Mouse (Mus musculus) MEL (cell line): ENCODE data around the gene Rassf1. TPM values are rescaled to one million over a fixed set of nuclear protein-coding genes. Genes with fewer than 3 reads are reported as not detected.

Source experiments
- DNase-seq: peaks from one replicate; pipeline ENCODE4 v3.0.0; 2011; ENCODE audit warnings: low read depth, low spot score
- H3K27ac ChIP-seq: 2 replicates; pipeline ENCODE4 v1.5.1; 2012; ENCODE audit warnings: low read depth, mild to moderate bottlenecking, control low read depth, low read length, moderate library complexity; ENCODE audit not compliant: control insufficient read depth
- H3K27me3 ChIP-seq, 2 experiments: fragments of 150-350 bp in 1 of 2; sonication (generic) in 1 of 2; 2 replicates each; pipeline ENCODE4 v1.6.1; 2012; ENCODE audit warnings: low read length in 2 of 2, mild to moderate bottlenecking in 2 of 2, improper control_type of control experiment in 1 of 2, moderate library complexity in 1 of 2; ENCODE audit not compliant: insufficient read depth in 2 of 2, control insufficient read depth in 1 of 2
- H3K36me3 ChIP-seq, 2 experiments: 2 replicates each; pipeline ENCODE4 v1.6.1; 2012 to 2014; ENCODE audit warnings: low read length in 2 of 2, improper control_type of control experiment in 1 of 2, inconsistent platforms in 1 of 2, mild to moderate bottlenecking in 1 of 2; ENCODE audit not compliant: insufficient read depth in 2 of 2, control insufficient read depth in 1 of 2
- H3K4me1 ChIP-seq, 2 experiments: fragments of 150-350 bp in 1 of 2; sonication (generic) in 1 of 2; 2 replicates each; pipeline ENCODE4 v1.6.1; 2012; ENCODE audit warnings: low read length in 2 of 2, improper control_type of control experiment in 1 of 2, mild to moderate bottlenecking in 1 of 2; ENCODE audit not compliant: insufficient read depth in 2 of 2, control insufficient read depth in 1 of 2
- H3K4me3 ChIP-seq, 2 experiments: fragments of 150-350 bp in 1 of 2; sonication (generic) in 1 of 2; 2 replicates each; pipeline ENCODE4 v1.5.1; 2012; ENCODE audit warnings: low read depth in 2 of 2, low read length in 2 of 2, mild to moderate bottlenecking in 2 of 2, moderate library complexity in 2 of 2, control low read depth in 1 of 2, improper control_type of control experiment in 1 of 2; ENCODE audit not compliant: control insufficient read depth in 1 of 2, insufficient read depth in 1 of 2
- H3K79me2 ChIP-seq: 2 replicates; pipeline ENCODE4 v1.6.1; 2012; ENCODE audit warnings: mild to moderate bottlenecking, low read length, moderate library complexity; ENCODE audit not compliant: control insufficient read depth, poor library complexity, insufficient read depth
- H3K9ac ChIP-seq: 2 replicates; pipeline ENCODE4 v1.6.1; 2012; ENCODE audit warnings: low read depth, mild to moderate bottlenecking, control low read depth, low read length, moderate library complexity; ENCODE audit not compliant: control insufficient read depth, poor library complexity, severe bottlenecking
- H3K9me3 ChIP-seq: fragments of 150-350 bp; sonication (generic); replicated peaks from 2 replicates; pipeline ENCODE4 v1.6.1; 2012; ENCODE audit warnings: mild to moderate bottlenecking, low read length, improper control_type of control experiment, moderate library complexity; ENCODE audit not compliant: insufficient read depth
- BHLHE40 ChIP-seq: IDR thresholded peaks from 2 replicates; pipeline ENCODE4 v1.6.1; 2012; ENCODE audit warnings: low read depth, mild to moderate bottlenecking, inconsistent platforms, low read length, improper control_type of control experiment, borderline replicate concordance
- CHD1 ChIP-seq: IDR thresholded peaks from 2 replicates; pipeline ENCODE4 v1.6.1; 2012; ENCODE audit warnings: low read depth, mild to moderate bottlenecking, inconsistent platforms, low read length, improper control_type of control experiment
- CHD2 ChIP-seq: IDR thresholded peaks from 2 replicates; pipeline ENCODE4 v1.6.1; 2011; ENCODE audit warnings: low read length, improper control_type of control experiment
- CTCF ChIP-seq, 3 experiments: IDR thresholded peaks in 2 of 3; conservative IDR thresholded peaks in 1 of 3; 2 replicates each; pipeline ENCODE4 v1.5.1; 2011 to 2012; ENCODE audit warnings: low read length in 3 of 3, low read depth in 2 of 3, mild to moderate bottlenecking in 2 of 3, improper control_type of control experiment in 1 of 3, inconsistent platforms in 1 of 3, mixed read lengths in 1 of 3, moderate library complexity in 1 of 3; ENCODE audit not compliant: control insufficient read depth in 1 of 3, insufficient read depth in 1 of 3, poor library complexity in 1 of 3, severe bottlenecking in 1 of 3
- ELF1 ChIP-seq: IDR thresholded peaks from 2 replicates; pipeline ENCODE4 v1.6.1; 2014; ENCODE audit warnings: low read depth, mild to moderate bottlenecking, inconsistent platforms, low read length, improper control_type of control experiment, moderate library complexity
- EP300 ChIP-seq, 2 experiments: IDR thresholded peaks; 2 replicates each; pipeline ENCODE4 v1.6.1; 2011; ENCODE audit warnings: improper control_type of control experiment in 2 of 2, low read length in 2 of 2, low read depth in 1 of 2, mild to moderate bottlenecking in 1 of 2
- ETS1 ChIP-seq: IDR thresholded peaks from 2 replicates; pipeline ENCODE4 v1.6.1; 2012; ENCODE audit warnings: low read depth, mild to moderate bottlenecking, inconsistent platforms, low read length, improper control_type of control experiment, moderate library complexity
- GATA1 ChIP-seq: IDR thresholded peaks from 2 replicates; pipeline ENCODE4 v1.6.1; 2011; ENCODE audit warnings: low read depth, low read length, improper control_type of control experiment
- HCFC1 ChIP-seq: IDR thresholded peaks from 2 replicates; pipeline ENCODE4 v1.6.1; 2012; ENCODE audit warnings: low read depth, mild to moderate bottlenecking, inconsistent platforms, low read length, improper control_type of control experiment, moderate library complexity
- JUND ChIP-seq: IDR thresholded peaks from 2 replicates; pipeline ENCODE4 v1.6.1; 2011; ENCODE audit warnings: low read depth, mild to moderate bottlenecking, improper control_type of control experiment, low read length
- KAT2A ChIP-seq: conservative IDR thresholded peaks from 2 replicates; pipeline ENCODE4 v1.6.1; 2012; ENCODE audit warnings: low read depth, low read length, improper control_type of control experiment, inconsistent platforms
- MAFK ChIP-seq: IDR thresholded peaks from 2 replicates; pipeline ENCODE4 v1.6.1; 2011; ENCODE audit warnings: low read depth, mild to moderate bottlenecking, low read length, improper control_type of control experiment, borderline replicate concordance
- MAX ChIP-seq: IDR thresholded peaks from 2 replicates; pipeline ENCODE4 v1.6.1; 2011; ENCODE audit warnings: low read length, improper control_type of control experiment
- MAZ ChIP-seq: IDR thresholded peaks from 2 replicates; pipeline ENCODE4 v1.6.1; 2012; ENCODE audit warnings: low read depth, mild to moderate bottlenecking, inconsistent platforms, low read length, improper control_type of control experiment
- MEF2A ChIP-seq: IDR thresholded peaks from 2 replicates; pipeline ENCODE4 v1.6.1; 2014; ENCODE audit warnings: low read depth, mild to moderate bottlenecking, inconsistent platforms, low read length, improper control_type of control experiment; ENCODE audit not compliant: poor library complexity, insufficient replicate concordance, severe bottlenecking; ENCODE audit errors: extremely low read depth
- MXI1 ChIP-seq: IDR thresholded peaks from 2 replicates; pipeline ENCODE4 v1.6.1; 2011; ENCODE audit warnings: mild to moderate bottlenecking, low read depth, low read length, improper control_type of control experiment
- NELFE ChIP-seq: IDR thresholded peaks from 2 replicates; pipeline ENCODE4 v1.6.1; 2011; ENCODE audit warnings: low read depth, low read length, improper control_type of control experiment
- NRF1 ChIP-seq: IDR thresholded peaks from 2 replicates; pipeline ENCODE4 v1.6.1; 2014; ENCODE audit warnings: low read depth, mild to moderate bottlenecking, inconsistent platforms, low read length, improper control_type of control experiment, moderate library complexity; ENCODE audit not compliant: poor library complexity, insufficient read depth, severe bottlenecking
- POLR2A ChIP-seq, 2 experiments: IDR thresholded peaks; 2 replicates each; pipeline ENCODE4 v1.6.1; 2011 to 2012; ENCODE audit warnings: low read length in 2 of 2, mild to moderate bottlenecking in 2 of 2, control low read depth in 1 of 2, improper control_type of control experiment in 1 of 2, low read depth in 1 of 2, moderate library complexity in 1 of 2; ENCODE audit not compliant: control insufficient read depth in 1 of 2, insufficient read depth in 1 of 2, poor library complexity in 1 of 2
- POLR2AphosphoS2 ChIP-seq: IDR thresholded peaks from 2 replicates; pipeline ENCODE4 v1.6.1; 2011; ENCODE audit warnings: low read length, improper control_type of control experiment
- POLR2AphosphoS5 ChIP-seq: IDR thresholded peaks from 2 replicates; pipeline ENCODE4 v1.6.1; 2012; ENCODE audit warnings: low read depth, borderline replicate concordance, mild to moderate bottlenecking, inconsistent platforms, low read length, moderate library complexity, mixed read lengths
- RAD21 ChIP-seq: IDR thresholded peaks from 2 replicates; pipeline ENCODE4 v1.6.1; 2011; ENCODE audit warnings: mild to moderate bottlenecking, low read depth, low read length, improper control_type of control experiment
- RCOR1 ChIP-seq: IDR thresholded peaks from 2 replicates; pipeline ENCODE4 v1.6.1; 2012; ENCODE audit warnings: low read depth, mild to moderate bottlenecking, inconsistent platforms, low read length, improper control_type of control experiment
- SIN3A ChIP-seq: IDR thresholded peaks from 2 replicates; pipeline ENCODE4 v1.6.1; 2012; ENCODE audit warnings: low read length, improper control_type of control experiment, inconsistent platforms
- SMC3 ChIP-seq: IDR thresholded peaks from 2 replicates; pipeline ENCODE4 v1.6.1; 2011; ENCODE audit warnings: low read depth, low read length, improper control_type of control experiment
- TAL1 ChIP-seq: IDR thresholded peaks from 2 replicates; pipeline ENCODE4 v1.6.1; 2012; ENCODE audit warnings: mild to moderate bottlenecking, inconsistent platforms, low read length, moderate library complexity, mixed read lengths
- TBP ChIP-seq: IDR thresholded peaks from 2 replicates; pipeline ENCODE4 v1.8.0; 2011; ENCODE audit warnings: low read depth, low read length, improper control_type of control experiment
- TCF12 ChIP-seq: IDR thresholded peaks from 2 replicates; pipeline ENCODE4 v1.6.1; 2014; ENCODE audit warnings: low read depth, mild to moderate bottlenecking, inconsistent platforms, low read length, improper control_type of control experiment, moderate library complexity
- UBTF ChIP-seq: IDR thresholded peaks from 2 replicates; pipeline ENCODE4 v1.6.1; 2012; ENCODE audit warnings: low read depth, mild to moderate bottlenecking, inconsistent platforms, low read length, improper control_type of control experiment, moderate library complexity, borderline replicate concordance; ENCODE audit not compliant: insufficient read depth
- USF1 ChIP-seq: IDR thresholded peaks from 2 replicates; pipeline ENCODE4 v1.6.1; 2014; ENCODE audit warnings: low read depth, mild to moderate bottlenecking, inconsistent platforms, low read length, improper control_type of control experiment, moderate library complexity
- USF2 ChIP-seq, 2 experiments: IDR thresholded peaks; 2 replicates each; pipeline ENCODE4 v1.6.1; 2011 to 2012; ENCODE audit warnings: improper control_type of control experiment in 2 of 2, low read length in 2 of 2, borderline replicate concordance in 1 of 2, inconsistent platforms in 1 of 2, low read depth in 1 of 2, mild to moderate bottlenecking in 1 of 2; ENCODE audit not compliant: insufficient read depth in 1 of 2
- ZC3H11A ChIP-seq: IDR thresholded peaks from 2 replicates; pipeline ENCODE4 v1.6.1; 2012; ENCODE audit warnings: low read depth, mild to moderate bottlenecking, inconsistent platforms, low read length, improper control_type of control experiment
- ZKSCAN1 ChIP-seq: IDR thresholded peaks from 2 replicates; pipeline ENCODE4 v1.6.1; 2012; ENCODE audit warnings: low read depth, mild to moderate bottlenecking, inconsistent platforms, low read length, improper control_type of control experiment, moderate library complexity
- ZMIZ1 ChIP-seq: IDR thresholded peaks from 2 replicates; pipeline ENCODE4 v1.6.1; 2012; ENCODE audit warnings: low read depth, mild to moderate bottlenecking, inconsistent platforms, low read length, improper control_type of control experiment, moderate library complexity
- ZNF384 ChIP-seq: IDR thresholded peaks from 2 replicates; pipeline ENCODE4 v1.6.1; 2012; ENCODE audit warnings: low read depth, mild to moderate bottlenecking, inconsistent platforms, low read length, improper control_type of control experiment
- polyA plus RNA-seq, 2 experiments: library from polyadenylated mRNA; stranded (reverse) in 1 of 2; unstranded in 1 of 2; fragments of >175 nt in 1 of 2; fragments of >200 nt in 1 of 2; gene quantifications; 2 replicates each; pipeline versions ENCODE4 v1.2.1 to v1.2.4; 2012; ENCODE audit warnings: low replicate concordance in 2 of 2, low read depth in 1 of 2; ENCODE audit not compliant: insufficient read length in 2 of 2, insufficient read depth in 1 of 2, missing spikeins in 1 of 2
- total RNA-seq: library from RNA; depleted of rRNA; stranded (reverse); fragments of 300-350 nt; gene quantifications from 2 replicates; pipeline ENCODE4 v1.2.3, GENCODE M21; 2012; rRNA removed

The Rassf1 gene
- 40.6 and 48.0 TPM in 2 replicates for total RNA-seq
- 10 to 100 TPM in 1 of 2 experiments, not detected in 1; 56.9 TPM for polyA plus RNA-seq

GRCm38 (mm10) chr9:107551117-107551889 lies at the start of gene Rassf1:
Rassf1 (plus strand) TSS chr9:107551555.
- Histone ChIP-seq H3K9me3 (no peaks in the 10 kb centered on the region), H3K36me3 (peaks cover 0 to 22% of the 10 kb centered on the region in 2 experiments; a peak in 2 of 4 replicates), H3K27me3 (no peaks in the 10 kb centered on the region), H3K79me2 (peaks cover 25% of the 10 kb centered on the region), H3K4me3 (peak within 1 kb of the TSS; percentile 47 to 55), H3K27ac (peak within 1 kb of the TSS; percentile 11; the same call in 1 of the 2 replicates), H3K4me1 (peaks cover 10 to 29% of the 10 kb centered on the region in 2 experiments), H3K9ac (peak within 1 kb of the TSS; percentile 67)
- peak; percentile 80 for DNase-seq
- TF ChIP-seq NRF1 (0 out of 2 replicates have a peak, but pooled peaks have one; percentile 22), RAD21 (no peak), RCOR1 (no peak), TAL1 (no peak), CTCF (IDR thresholded peaks at IDR 0.05 in 2 of 3, conservative IDR thresholded peaks at IDR 0.05 in 1 of 3; ENCODE audit: control insufficient read depth in 1 of 3, insufficient read depth in 1 of 3, low read depth in 2 of 3, low read length in 3 of 3, poor library complexity in 1 of 3, severe bottlenecking in 1 of 3) (no peak), NELFE (no peak; the same call in 1 of the 2 replicates), UBTF (0 out of 2 replicates have a peak, but pooled peaks have one; percentile 35), GATA1 (no peak), KAT2A (no peak), TBP (0 out of 2 replicates have a peak, but pooled peaks have one; percentile 17), USF1 (no peak), SMC3 (no peak), MEF2A (no peak), ZC3H11A (no peak), JUND (no peak), CHD1 (no peak), EP300 (IDR thresholded peaks at IDR 0.05; ENCODE audit: low read depth in 1 of 2, low read length in 2 of 2) (no peak), TCF12 (no peak), POLR2A (IDR thresholded peaks at IDR 0.05; ENCODE audit: control insufficient read depth in 1 of 2, insufficient read depth in 1 of 2, low read depth in 1 of 2, low read length in 2 of 2, poor library complexity in 1 of 2) (peak; percentile 54 to 55; a peak in 1 of 4 replicates), USF2 (IDR thresholded peaks at IDR 0.05; ENCODE audit: borderline replicate concordance in 1 of 2, insufficient read depth in 1 of 2, low read depth in 1 of 2, low read length in 2 of 2) (no peak), SIN3A (no peak; the same call in 1 of the 2 replicates), ZMIZ1 (no peak), POLR2AphosphoS5 (no peak), ELF1 (peak; percentile 32; the same call in 1 of the 2 replicates), BHLHE40 (no peak), ZKSCAN1 (no peak), POLR2AphosphoS2 (no peak), HCFC1 (no peak), ZNF384 (no peak), MAFK (no peak), CHD2 (no peak), MAX (peak; percentile 74), MAZ (no peak), ETS1 (peak; percentile 72; the same call in 1 of the 2 replicates), MXI1 (peak; percentile 66)
